Mouse (Mus musculus): ENCODE measurements at regions not wholly inside any gene's neighbourhood (a gene's known extent, or its start where the extent isn't known, plus 50 kb on each side); places are given as distances from the start of the nearest gene placed in this dataset.

DNA sequence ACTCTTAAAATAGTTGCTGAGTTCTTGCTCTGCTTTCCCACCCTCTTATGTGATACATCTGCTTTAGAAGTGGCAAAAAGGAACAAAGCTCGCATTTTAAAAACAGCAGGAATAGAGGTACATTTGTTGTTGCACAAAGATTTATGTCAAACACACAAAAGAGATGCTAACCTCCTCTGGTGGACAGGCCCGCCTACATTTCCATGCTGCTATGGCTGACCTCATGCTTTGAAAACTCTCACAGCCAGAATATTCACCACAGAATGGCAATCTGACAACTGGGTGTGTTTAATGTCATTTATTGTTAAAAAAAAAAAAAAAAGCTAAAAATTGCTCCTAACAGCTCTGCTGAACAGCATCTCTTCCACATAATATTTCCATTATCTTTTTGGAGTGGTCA lies 451.6 kb downstream of the Cdh9 start:
- no peak for TF ChIP-seq CTCF (IDR thresholded peaks at IDR 0.05; ENCODE audit: low read depth, low read length)
- TF ChIP-seq GATA2 (IDR thresholded peaks at IDR 0.05; ENCODE audit: borderline replicate concordance, low read depth, low read length), result no peak
- no peak for TF ChIP-seq GATA1 (IDR thresholded peaks at IDR 0.05; ENCODE audit: borderline replicate concordance, low read length)
- no peak for TF ChIP-seq POLR2AphosphoS5 (IDR thresholded peaks at IDR 0.05; ENCODE audit: insufficient replicate concordance, low read depth, low read length)
- no peak for TF ChIP-seq TAL1 (conservative IDR thresholded peaks at IDR 0.05; ENCODE audit: low read depth, low read length)

All from G1E (cell line).